Mouse (Mus musculus): ENCODE measurements around the gene Ptpre.

DNA sequence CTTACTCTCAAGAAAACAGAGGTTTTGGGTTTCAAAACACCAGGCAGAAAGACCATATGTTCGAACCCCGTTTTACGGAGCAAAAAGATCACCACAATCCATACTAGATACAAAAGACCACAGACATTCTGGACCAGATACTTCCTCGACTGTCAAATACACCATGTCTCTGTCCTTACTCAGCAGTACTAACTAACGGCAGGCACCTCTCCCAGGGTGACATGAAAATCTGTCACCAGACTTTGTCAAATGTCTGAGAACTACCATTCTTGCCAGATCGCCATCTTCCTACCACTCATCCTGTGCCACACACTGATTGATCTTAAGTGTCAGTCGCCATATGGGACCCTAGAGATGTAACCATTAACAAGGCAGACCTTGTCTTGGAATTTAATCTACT, 177.9 kb downstream of the Ptpre start:
- TF ChIP-seq CTCF (IDR thresholded peaks at IDR 0.05; ENCODE audit: low read depth, low read length) (no peak), TAL1 (conservative IDR thresholded peaks at IDR 0.05; ENCODE audit: low read depth, low read length) (no peak), GATA1 (IDR thresholded peaks at IDR 0.05; ENCODE audit: borderline replicate concordance, low read length) (no peak), POLR2AphosphoS5 (IDR thresholded peaks at IDR 0.05; ENCODE audit: insufficient replicate concordance, low read depth, low read length) (no peak), GATA2 (IDR thresholded peaks at IDR 0.05; ENCODE audit: borderline replicate concordance, low read depth, low read length) (no peak)
